Mouse (Mus musculus) heart, embryonic 11.5 days (tissue): ENCODE measurements around the gene 1190005I06Rik. TPM values are rescaled to one million over a fixed set of nuclear protein-coding genes. Genes with fewer than 3 reads are reported as not detected.
A peak's percentile ranks its signal among the peaks of the same experiment; 100 is the strongest.

Source experiments
- ATAC-seq: fragments of 200-750 bp; cut with Nextera tagmentation; replicated peaks from 2 replicates; pipeline ENCODE4 v1.8.0; 2017; ENCODE audit warnings: moderate library complexity; ENCODE audit not compliant: insufficient number of reproducible peaks, low FRiP score, low TSS enrichment
- H3K27ac ChIP-seq: fragments of 300-500 bp; sonication (generic); 2 replicates; pipeline ENCODE4 v1.5.1; 2014; ENCODE audit warnings: mild to moderate bottlenecking, low read depth, low read length
- H3K27me3 ChIP-seq: fragments of 300-500 bp; sonication (generic); 2 replicates; pipeline ENCODE4 v1.6.1; 2014; ENCODE audit warnings: mild to moderate bottlenecking, low read length, mixed read lengths; ENCODE audit not compliant: control insufficient read depth, insufficient read depth
- H3K36me3 ChIP-seq: fragments of 300-500 bp; sonication (generic); 2 replicates; pipeline ENCODE4 v1.6.1; 2014; ENCODE audit warnings: mild to moderate bottlenecking, low read length, moderate library complexity, mixed read lengths; ENCODE audit not compliant: control insufficient read depth, insufficient read depth
- H3K4me1 ChIP-seq: fragments of 300-500 bp; sonication (generic); 2 replicates; pipeline ENCODE4 v1.6.1; 2014; ENCODE audit warnings: low read length; ENCODE audit not compliant: control insufficient read depth, insufficient read depth
- H3K4me2 ChIP-seq: fragments of 300-500 bp; sonication (generic); 2 replicates; pipeline ENCODE4 v1.6.1; 2014; ENCODE audit warnings: mild to moderate bottlenecking, moderate library complexity
- H3K4me3 ChIP-seq: fragments of 300-500 bp; sonication (generic); 2 replicates; pipeline ENCODE4 v1.5.1; 2014; ENCODE audit warnings: low read depth, low read length
- H3K9ac ChIP-seq: fragments of 300-500 bp; sonication (generic); 2 replicates; pipeline ENCODE4 v1.6.1; 2014; ENCODE audit warnings: mild to moderate bottlenecking, low read depth, low read length, moderate library complexity
- H3K9me3 ChIP-seq: fragments of 300-500 bp; sonication (generic); replicated peaks from 2 replicates; pipeline ENCODE4 v1.6.1; 2016; ENCODE audit warnings: low read length; ENCODE audit not compliant: control insufficient read depth
- WGBS: fragments of 180-500 bp; shearing (Covaris S2); extraction: QIAGEN DNeasy Blood & Tissue Kit; methylation state at CpG from one replicate; pipeline ENCODE4 v1.1.7; 2014; ENCODE audit not compliant: insufficient replicate concordance; 5-methylcytosine and 5-hydroxymethylcytosine counted together
- polyA plus RNA-seq: library from polyadenylated mRNA; unstranded; fragments of >200 nt; fragmentation: Nextera tagmentation; extraction: Ambion mirVana; gene quantifications from 2 replicates; pipeline ENCODE4 v1.2.1, GENCODE M21; 2014

1190005I06Rik gene
- polyA plus RNA-seq, 1 experiment from 2014 or later: 4.6 TPM

- no peak overlapping the region for H3K27ac ChIP-seq
- H3K9ac ChIP-seq: no peak overlapping the region
- no peak overlapping the region for H3K4me2 ChIP-seq
- WGBS: 95% methylated on average over 7 of the region's 7 CpGs
- H3K4me3 ChIP-seq: no peak overlapping the region
- peaks cover 35% of the 10 kb centered on the region for H3K36me3 ChIP-seq
- no peak for ATAC-seq
- H3K9me3 ChIP-seq: no peaks in the 10 kb centered on the region
- H3K27me3 ChIP-seq: no peaks in the 10 kb centered on the region
- peaks cover 6% of the 10 kb centered on the region; the same call in 1 of the 2 replicates for H3K4me1 ChIP-seq
These were observed 25.9 kb upstream of the 1190005I06Rik start for GRCm38 (mm10) chr8:120673298-120673697.

DNA sequence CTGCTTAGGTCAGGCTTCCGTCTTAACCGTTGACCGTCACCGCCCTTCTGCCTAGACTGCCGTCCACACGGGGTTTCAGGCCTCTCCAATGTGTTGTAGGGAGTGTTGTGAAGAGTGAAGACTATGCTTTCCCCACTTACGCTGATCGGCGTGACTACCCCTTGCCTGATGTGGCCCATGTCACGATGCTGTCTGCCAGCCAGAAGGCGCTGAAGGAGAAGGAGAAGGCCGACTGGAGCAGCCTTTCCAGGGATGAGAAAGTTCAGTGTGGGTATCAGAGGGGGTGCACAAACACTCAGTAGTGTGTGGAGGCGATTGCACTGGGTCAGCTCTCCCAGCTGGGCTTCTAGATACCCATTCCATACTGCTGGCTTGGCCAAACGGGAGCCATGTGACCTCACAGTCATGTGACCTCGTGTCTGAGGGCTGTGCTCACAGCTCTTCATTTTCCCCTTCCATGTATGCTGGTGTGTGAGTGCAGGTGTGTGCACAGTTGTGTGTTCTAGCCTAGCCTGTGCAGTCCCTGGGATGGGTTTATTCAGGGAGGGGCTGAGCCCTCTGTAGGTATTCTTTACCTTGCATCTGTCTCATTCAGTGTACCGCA lies 25.3 kb upstream of the 1190005I06Rik start:
- Histone ChIP-seq H3K27ac (no peak overlapping the region), H3K9me3 (no peaks in the 10 kb centered on the region), H3K4me3 (no peak overlapping the region), H3K36me3 (peaks cover 35% of the 10 kb centered on the region), H3K4me2 (no peak overlapping the region), H3K4me1 (peaks cover 6% of the 10 kb centered on the region; the same call in 1 of the 2 replicates), H3K27me3 (no peaks in the 10 kb centered on the region), H3K9ac (no peak overlapping the region)
- WGBS: 88% methylated on average over 16 of the region's 16 CpGs
- no peak for ATAC-seq

DNA sequence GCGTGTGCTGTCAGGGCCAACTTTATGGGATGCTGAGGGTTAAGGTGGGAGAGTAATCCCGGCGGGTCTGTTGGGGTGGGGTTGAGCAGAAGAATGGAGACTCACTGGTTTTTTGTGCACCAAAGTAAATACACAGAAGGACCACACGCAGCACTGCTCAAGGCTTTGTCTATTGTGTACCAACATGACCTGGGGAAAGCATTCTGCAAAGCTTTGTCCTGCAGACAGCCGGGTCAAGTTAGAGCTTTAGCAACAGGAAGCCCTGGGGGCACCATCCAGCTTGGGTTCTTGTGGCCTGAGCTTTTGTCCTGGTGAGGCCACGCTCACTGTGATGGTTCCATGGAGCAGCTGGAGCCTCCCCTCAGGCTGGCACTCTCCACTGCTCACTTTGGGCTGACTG lies 24.3 kb upstream of the 1190005I06Rik start:
- 89% methylated on average over 6 of the region's 6 CpGs for WGBS
- H3K4me1 ChIP-seq: peaks cover 9% of the 10 kb centered on the region
- no peak for ATAC-seq

GRCm38 (mm10) chr8:120668374-120668905 lies 21.0 kb upstream of the 1190005I06Rik start, which contains the start of gene Emc8:
Gene Emc8 (minus strand): TSS chr8:120668573.
- no peak for ATAC-seq
- H3K4me2 ChIP-seq: peak within 1 kb of the TSS; percentile 92

More for the DNA sequence above, 24.3 kb upstream of the 1190005I06Rik start:
- Histone ChIP-seq H3K27ac (no peak overlapping the region), H3K27me3 (no peaks in the 10 kb centered on the region), H3K36me3 (peaks cover 35% of the 10 kb centered on the region), H3K9ac (no peak overlapping the region), H3K4me3 (no peak overlapping the region), H3K9me3 (no peaks in the 10 kb centered on the region), H3K4me2 (no peak overlapping the region)

GRCm38 (mm10) chr8:120667561-120668373 lies 20.3 kb upstream of the 1190005I06Rik start, which contains the start of the genes Gm27021 and Cox4i1:
Gene Gm27021 (minus strand): TSS chr8:120668079.
Gene Cox4i1 (plus strand): TSS chr8:120668222.
- Histone ChIP-seq H3K4me3 (peak within 1 kb of the TSS; percentile 88), H3K27ac (peak within 1 kb of the TSS; percentile 86), H3K9me3 (no peaks in the 10 kb centered on the region), H3K4me1 (peaks cover 38% of the 10 kb centered on the region), H3K27me3 (no peaks in the 10 kb centered on the region), H3K36me3 (peaks cover 21% of the 10 kb centered on the region), H3K9ac (peak within 1 kb of the TSS; percentile 93), H3K4me2 (peak within 1 kb of the TSS; percentile 92)
- peak; percentile 93 for ATAC-seq
- under 1% methylated on average over 91 of the region's 105 CpGs for WGBS

More at GRCm38 (mm10) chr8:120668374-120668905, 21.0 kb upstream of the 1190005I06Rik start, which contains the start of gene Emc8:
- H3K4me1 ChIP-seq: peaks cover 35% of the 10 kb centered on the region
- H3K36me3 ChIP-seq: peaks cover 28% of the 10 kb centered on the region
- peak within 1 kb of the TSS; percentile 88 for H3K4me3 ChIP-seq
- WGBS: under 1% methylated on average over 48 of the region's 51 CpGs
- peak within 1 kb of the TSS; percentile 93 for H3K9ac ChIP-seq
- H3K27ac ChIP-seq: peak within 1 kb of the TSS; percentile 86
- no peaks in the 10 kb centered on the region for H3K9me3 ChIP-seq
- no peaks in the 10 kb centered on the region for H3K27me3 ChIP-seq

- H3K27ac ChIP-seq: no peak overlapping the region
- no peaks in the 10 kb centered on the region for H3K27me3 ChIP-seq
- H3K4me3 ChIP-seq: peak overlapping the region; percentile 88
- no peaks in the 10 kb centered on the region for H3K9me3 ChIP-seq
- peaks cover 16% of the 10 kb centered on the region for H3K36me3 ChIP-seq
- WGBS: 5% methylated on average over 17 of the region's 17 CpGs
- H3K4me1 ChIP-seq: peaks cover 38% of the 10 kb centered on the region
- H3K9ac ChIP-seq: peak overlapping the region; percentile 93
- ATAC-seq: no peak
- peak overlapping the region; percentile 92 for H3K4me2 ChIP-seq
These were observed 19.5 kb upstream of the 1190005I06Rik start for GRCm38 (mm10) chr8:120666807-120667470.

DNA sequence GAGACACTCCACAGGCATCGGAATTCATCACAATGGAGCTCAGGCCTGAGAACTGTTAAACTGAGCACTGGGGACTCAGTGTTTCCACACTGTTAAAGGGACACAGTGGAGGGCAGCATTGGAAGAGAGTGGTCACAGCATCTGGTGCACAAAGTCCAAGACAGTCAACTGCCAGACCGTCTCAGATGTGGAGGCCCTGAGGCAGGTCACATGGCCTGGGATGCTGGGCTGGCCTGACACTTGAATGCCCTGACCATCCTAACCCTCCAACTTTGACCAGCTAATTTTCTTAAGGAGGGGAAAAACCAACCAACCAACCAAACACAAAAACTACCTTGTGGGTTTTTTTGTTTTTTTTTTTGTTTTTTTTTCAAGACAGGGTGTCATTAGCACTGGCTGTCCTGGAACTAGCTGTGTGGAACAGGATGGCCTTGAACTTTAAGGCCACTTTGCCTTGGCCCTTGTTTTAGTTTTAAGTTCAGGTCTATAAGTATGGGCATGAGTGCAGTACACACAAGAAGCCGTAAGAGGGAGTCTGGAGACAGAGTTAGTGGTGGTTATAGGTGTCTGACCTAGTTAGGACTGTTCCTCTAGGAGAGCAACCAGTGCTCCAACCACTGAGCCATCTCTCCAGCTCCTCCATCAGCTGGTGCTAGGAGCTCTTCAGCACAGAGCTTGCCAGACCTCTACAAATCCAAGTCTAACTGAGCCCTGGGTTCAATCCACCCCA lies 18.5 kb upstream of the 1190005I06Rik start:
- Histone ChIP-seq H3K9me3 (no peaks in the 10 kb centered on the region), H3K4me3 (peak overlapping the region; percentile 88; the same call in 1 of the 2 replicates), H3K27me3 (no peaks in the 10 kb centered on the region), H3K4me2 (peak overlapping the region; percentile 92), H3K36me3 (peaks cover 10% of the 10 kb centered on the region), H3K9ac (no peak overlapping the region), H3K27ac (no peak overlapping the region), H3K4me1 (peaks cover 35% of the 10 kb centered on the region)
- ATAC-seq: no peak
- WGBS: 69% methylated on average over 3 of the region's 3 CpGs
